Mouse (Mus musculus) right cerebral cortex, postnatal 36 days (tissue): ENCODE results near the gene Mapk9.

Experiments used
- DNase-seq, 2 experiments: peaks; one replicate each; pipeline ENCODE4 v3.0.0; 2022; ENCODE audit warnings: low spot score in 2 of 2, mixed read lengths in 1 of 2

Gene Mapk9

DNA sequence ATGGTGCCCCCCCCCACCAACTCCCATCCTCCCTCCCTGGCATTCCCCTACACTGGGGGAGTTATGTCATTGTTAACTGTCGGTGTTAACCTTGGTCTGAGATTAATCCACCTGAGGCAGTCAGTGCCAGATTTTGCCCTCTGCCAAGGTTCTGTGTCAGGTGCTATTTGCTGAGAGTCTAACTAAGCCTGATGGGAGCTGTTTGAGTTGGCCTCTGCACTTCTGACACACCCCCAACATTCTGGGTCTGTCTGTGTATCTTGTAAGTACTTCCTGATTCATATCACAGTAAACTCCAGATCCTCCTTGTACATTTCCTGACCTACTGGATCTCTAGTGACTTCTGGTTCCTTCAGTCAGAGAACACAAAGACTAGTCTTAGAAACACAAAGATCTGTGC is 5.9 kb upstream of the Mapk9 start:
- DNase-seq: no peak

DNA sequence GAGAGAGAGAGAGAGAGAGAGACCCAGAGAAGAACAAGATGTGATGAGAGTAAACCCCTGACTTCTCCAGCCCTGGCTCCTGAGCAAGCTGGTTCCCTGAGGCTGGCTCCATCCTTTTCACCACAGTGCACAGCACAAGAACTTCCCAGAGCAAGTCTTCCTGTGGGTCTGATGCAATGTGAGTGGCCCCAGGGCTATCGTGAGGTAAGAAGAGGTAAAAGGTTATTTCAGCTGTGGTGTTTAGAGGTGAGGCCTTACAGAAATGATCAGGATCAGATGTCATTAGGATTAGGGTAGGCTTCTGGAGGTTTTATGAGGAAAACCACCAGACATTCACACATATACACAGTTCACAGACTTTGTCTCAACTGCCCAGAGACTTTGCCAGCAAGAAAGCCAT is 4.7 kb upstream of the Mapk9 start:
- no peak for DNase-seq

DNA sequence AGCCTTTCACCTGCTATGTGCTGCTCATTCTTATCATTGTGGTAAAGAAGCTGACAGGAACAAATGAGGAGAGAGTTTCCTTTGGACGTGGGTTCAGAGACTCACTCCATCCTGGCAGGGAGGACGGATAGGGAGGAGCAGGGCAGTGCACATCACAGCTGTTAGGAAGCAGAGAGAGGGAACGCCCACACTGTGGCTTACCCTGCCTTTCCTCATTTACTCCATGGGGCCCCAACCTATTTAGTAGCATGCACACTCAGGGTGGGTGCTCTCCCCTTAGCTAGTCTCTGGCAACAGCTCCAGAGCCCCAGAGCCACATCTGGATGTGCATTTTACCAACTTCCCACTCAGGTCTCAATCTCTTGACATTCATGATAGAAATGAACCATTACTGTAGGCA is 3.8 kb upstream of the Mapk9 start:
- no peak for DNase-seq

DNA sequence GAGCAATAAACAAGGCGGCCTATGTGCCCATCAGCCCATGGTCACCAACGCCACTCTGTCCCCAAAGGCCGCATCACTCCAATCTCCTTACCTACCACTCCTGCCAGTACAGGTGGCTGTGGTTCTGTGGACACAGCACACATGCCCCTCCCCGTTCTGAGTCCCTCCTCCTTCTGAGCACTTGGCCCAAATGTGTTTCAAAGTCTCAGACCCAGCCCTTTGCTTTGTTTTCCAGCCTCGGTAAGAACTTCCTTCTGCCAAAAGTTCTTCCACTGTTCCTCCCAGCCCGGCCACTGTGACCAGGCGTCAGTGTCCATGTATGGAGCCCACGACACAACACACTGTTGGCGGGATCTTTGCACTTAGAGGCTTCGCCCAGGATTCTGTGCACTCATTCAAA is 2.2 kb upstream of the Mapk9 start:
- no peak for DNase-seq

DNA sequence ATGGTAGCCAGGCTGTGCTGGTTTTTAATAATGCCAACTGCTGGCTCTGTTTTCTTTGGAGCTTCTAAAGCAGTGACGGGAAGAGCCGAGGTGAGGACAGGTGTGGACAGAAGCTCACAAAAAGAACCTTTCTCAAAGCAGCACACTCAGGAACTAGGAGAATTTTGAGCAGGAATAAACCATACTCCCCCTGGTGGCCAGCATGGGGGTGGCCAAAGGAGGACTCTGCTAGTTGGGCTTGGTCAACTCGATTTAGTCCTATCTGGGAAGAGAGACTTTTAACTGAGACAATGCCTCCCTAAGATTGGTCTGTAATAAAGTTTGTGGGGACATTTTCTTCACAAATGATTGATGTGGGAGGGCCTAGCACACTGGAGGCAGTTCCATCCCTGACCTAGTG is 1.6 kb upstream of the Mapk9 start:
- DNase-seq: peak; percentile 39 to 43

DNA sequence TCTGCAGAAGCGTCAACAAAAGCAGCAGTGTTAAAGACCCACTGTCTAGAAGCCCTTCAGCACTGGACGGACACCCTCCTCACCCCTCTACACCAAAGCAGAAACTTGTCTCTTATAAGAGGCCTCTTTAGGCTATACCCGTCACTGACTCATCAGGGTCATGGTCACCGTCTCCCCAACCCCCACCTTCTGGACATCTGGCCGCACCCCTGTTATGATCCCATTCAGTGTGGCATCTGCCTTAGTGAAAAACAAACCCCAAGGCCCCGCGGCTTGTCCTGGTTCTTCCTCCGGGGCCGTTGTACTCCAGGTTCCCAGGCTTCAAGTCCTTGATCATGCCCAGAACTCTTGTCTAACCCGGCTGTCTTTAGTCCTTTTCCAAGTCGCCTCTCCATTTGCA is 593 bp upstream of the Mapk9 start:
- peak in 1 of 2 experiments; percentile 14 for DNase-seq

DNA sequence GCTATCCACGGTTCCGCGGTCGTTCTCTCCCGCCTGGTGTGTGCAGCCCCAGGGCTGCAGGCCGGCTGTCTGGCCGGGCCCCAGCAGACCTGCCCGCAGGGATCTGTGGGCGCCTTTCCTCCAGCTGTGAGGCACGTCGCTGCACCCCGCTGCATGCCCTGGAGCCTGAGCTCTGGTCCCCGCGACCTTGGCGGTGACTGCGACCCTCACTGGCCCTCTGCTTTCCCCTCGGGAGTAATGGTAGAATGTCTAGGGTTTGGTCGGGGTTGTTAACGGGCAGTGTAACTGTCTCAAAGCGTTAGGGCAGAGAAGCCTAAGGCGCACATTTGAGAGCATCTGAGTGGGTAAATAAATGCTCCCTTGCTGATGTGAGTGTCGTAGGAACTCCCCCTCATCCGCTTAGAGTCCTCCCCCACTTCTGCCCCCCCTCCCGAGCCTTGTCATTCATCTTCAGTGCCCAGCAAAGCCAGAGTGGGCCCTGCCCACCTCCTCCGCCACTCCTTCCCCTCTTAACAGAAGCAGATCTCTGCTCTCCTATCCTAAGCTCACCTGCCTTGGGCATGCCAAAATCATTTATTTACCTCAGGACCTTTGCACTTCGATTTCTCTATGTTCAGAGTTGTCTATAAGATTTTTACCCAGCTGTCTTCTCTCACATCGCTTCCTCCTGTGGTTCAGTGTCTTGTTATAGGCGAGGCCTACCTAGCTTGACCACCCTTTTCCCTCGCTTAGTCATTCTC is 690 bp downstream of the Mapk9 start:
- no peak for DNase-seq

DNA sequence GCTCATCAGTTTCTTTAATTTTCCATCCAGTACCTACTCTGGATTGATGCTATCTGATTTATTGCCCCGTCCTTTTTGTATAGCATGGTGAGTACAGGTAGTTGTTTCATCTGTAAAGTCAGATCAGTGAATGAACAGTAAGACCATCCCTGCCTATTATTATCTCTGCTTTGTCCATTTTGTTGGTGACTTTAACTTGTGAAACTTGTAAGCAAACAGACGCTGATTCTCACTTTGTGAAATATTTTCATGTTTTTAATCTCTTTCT is 1.2 kb downstream of the Mapk9 start:
- no peak for DNase-seq

DNA sequence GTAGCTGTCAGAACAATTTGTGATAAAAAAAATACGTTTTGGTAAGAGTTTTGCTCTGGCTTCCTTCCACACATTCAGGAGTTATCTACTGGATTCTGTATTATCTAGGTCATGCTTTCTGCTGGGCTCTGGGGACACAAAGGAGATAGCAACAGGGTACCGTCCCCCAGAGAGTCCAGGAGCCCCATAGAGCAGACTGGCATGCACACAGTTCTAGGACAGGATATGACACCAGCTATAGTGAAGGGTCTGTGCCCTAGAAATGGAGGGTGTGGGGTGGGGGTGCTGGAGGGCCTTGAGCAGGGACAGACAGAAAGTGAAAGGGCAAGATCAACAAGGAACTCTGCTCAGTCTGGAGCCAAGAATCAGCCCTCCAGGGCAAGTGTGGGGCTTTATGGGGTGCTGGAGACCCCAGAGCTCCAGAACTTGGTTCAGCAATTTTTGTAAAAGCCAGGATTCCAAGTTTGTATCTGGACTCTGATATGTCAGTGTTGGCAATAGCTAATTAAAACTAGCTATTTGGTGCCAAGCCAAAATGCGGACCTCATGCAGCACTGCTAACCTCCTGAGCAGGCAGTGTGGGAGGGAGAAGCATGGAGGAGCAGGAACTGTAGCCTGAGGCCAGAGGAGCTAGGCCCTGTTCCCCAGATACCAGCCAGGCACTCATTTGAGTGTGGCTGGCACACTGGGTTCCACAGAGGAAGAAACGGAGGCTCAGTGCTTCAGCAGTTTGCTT is 1.7 kb downstream of the Mapk9 start:
- no peak for DNase-seq

DNA sequence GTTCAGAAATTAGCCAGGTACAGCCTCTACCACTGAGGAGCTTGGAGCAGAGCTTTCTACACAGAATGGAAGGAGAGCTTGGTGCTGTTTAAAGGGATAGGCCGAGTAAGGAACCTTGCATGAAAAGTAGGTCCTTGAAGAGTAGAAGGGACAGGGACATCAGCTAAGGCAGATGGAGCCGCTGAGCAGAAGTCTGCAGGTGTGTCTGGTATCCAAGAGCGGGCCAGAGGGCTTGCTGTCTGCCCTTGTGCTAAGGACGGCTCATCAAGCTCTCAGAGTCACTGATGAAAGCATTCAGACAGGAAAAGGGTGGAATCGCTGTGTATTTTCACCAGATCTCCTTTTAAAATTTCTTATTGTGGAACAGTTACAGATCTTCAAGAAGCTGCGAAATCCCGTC is 3.8 kb downstream of the Mapk9 start:
- no peak for DNase-seq

DNA sequence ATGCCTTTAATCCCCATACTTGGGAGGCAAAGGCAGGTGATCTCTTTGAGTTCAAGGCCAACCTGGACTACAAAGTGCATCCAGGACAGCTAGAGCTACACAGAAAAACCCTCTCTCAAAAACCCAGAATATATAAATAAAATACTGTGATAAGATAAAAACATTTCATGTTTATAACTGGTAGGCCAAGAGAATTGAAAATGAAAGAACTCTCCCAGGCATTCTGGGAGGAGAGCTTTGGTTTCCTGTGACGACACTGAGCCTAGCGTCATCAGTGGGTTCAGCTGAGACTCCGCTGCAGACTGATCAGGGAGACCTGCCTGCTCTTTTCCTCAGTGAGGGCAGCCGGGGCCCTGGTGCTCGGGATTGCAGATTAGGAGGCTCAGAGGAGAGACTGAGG is 8.6 kb downstream of the Mapk9 start:
- DNase-seq: no peak

DNA sequence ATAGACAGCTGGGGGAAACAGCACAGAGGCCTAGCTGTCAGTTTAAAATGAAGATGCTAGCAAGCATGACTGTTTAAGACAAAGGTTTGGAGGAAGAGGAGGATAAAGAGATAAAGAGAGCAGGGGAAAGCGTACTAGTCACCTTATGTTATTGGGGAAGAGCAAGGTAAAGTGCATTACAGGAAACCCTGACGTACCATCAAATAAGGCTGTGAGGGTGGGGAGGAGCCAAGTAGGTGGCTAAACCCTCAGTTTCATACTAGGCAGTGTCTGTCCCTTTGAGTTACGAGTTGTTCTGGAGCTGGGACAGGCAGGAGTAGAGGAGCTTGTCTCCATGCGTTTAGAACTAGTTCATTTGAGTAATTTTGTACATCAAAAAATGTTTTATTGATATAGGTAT is 14.6 kb downstream of the Mapk9 start:
- no peak for DNase-seq

DNA sequence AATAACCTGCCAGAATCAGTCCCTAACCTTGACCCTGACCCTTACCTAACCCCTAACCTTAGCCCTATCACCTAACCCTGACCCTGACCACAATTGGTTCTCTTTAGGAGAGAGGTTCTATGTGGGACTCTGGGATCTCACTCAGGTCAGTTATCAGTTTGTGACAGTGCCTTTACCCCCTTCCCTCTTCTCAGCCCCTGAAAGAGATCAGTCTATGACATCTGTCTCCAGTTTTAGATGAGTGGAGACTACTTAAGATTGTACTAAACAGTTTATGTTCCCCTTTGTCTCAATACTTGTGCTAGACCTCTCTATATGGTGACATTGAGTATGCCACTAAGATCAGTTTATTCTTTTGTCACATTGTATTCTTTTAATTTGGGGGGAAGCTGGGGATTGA is 17.4 kb downstream of the Mapk9 start:
- no peak for DNase-seq

DNA sequence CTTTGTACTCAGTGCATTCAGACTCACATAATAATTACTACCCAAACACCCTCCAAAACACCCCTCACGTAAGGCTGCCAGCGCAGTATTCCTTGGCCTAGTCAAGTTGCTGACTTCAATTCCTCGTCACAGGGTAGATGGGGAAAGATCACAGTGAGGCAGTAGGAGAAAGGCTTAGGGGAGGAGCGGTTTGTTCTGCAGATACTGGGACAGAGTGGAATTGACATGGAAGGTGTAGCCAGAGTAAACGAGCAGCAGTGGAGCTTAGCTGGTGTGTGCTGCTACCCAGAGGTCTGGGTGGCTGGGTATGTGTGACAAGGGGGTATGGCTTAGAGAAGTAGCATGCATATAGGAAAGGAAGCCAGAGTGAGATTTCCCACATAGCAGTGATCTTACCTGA is 20.8 kb downstream of the Mapk9 start:
- no peak for DNase-seq

DNA sequence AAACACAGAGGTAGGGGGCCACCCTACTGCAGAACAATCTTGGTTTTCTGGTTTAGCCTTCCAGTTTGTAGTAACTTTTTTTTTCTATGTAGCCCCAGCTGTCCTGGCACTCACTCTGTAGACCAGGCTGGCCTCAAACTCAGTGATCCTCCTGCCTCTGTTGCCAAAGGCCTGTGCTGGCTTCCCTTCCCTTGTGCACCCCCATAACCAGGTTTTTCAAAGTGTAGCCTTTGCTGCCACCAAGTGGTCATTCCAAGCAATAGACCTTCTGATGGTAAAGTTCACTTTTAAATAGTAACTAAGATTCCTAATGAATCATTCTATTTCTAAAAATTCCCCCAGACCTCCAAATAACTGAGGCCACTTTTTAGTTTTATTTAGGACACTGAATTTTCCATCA is 23.2 kb downstream of the Mapk9 start:
- DNase-seq: no peak

DNA sequence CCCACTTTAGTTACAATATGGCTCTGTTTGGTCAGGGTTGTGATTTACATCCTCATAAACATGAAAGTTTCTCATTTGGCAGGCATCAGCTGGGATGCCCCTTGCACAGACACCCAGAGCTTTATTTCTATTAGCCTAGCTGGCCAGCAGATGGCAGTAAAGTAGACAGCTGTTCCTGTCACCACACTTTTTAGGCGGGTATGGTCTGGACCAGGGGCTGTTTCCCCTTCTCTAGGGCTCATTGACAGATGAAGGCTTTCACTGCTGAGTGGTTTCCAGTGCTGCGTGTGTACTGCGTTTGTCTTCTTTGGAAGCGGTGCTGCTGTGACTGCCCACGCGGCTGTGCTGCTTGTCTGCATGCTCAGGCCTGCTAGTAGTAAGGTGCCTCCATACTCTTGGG is 25.4 kb downstream of the Mapk9 start:
- DNase-seq: no peak

DNA sequence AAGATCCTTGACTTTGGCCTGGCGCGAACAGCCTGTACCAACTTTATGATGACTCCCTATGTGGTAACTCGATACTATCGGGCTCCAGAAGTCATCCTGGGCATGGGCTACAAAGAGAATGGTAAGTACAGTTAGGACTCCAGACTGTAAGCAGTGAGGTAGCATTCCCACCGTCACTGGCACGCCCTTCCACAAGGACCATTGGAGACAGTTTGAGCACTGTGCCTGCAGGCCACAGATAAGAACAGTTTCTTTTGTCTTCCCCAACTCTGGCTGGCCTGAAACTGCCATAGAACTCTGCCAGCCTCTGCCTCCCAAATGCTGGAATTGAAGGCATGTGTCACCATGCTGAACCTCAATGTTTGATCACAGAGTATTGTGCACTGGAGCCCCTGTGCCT is 26.2 kb downstream of the Mapk9 start:
- DNase-seq: no peak

DNA sequence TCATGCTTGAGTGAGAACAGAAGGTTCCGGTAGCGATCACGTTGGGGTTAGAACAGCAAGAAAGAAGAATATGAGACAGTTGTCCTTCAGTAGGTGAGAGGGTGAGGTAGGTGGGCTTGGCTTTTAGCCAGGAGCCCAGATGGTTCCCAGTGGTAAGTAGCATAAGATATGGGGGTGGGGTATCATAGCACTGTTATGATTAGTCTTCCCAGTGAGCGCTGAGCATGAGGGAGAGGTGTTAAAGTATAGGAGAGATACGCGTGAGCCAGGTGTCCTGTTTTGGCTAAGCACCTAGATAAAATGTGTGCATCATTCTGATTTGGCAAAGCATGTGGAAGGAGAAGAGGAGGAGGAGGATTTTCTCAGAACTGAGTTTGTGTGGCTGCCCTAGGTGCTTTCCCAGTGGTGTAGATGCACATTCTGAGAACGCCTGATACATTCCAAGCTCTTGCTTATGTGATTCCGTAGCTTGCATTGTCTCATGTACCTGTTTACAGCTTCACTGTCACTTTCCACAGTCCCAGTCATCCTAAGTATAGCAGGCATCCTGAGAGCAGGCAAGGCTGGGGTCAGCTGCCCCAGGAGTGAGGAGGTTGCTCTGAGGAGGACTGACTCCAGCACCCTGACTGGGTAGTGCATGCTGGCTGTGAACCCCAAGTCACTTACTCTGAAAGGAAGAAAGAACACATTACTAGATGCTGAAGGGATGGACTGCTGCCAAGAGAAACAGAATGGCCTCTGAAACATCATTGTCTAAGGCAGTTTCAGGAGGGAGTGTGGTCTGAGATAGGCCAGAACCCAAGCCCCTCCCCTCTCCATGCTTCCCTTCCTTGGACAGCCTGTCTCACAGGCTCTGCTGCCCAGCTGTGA is 30.6 kb downstream of the Mapk9 start:
- peak; percentile 32 to 41 for DNase-seq

DNA sequence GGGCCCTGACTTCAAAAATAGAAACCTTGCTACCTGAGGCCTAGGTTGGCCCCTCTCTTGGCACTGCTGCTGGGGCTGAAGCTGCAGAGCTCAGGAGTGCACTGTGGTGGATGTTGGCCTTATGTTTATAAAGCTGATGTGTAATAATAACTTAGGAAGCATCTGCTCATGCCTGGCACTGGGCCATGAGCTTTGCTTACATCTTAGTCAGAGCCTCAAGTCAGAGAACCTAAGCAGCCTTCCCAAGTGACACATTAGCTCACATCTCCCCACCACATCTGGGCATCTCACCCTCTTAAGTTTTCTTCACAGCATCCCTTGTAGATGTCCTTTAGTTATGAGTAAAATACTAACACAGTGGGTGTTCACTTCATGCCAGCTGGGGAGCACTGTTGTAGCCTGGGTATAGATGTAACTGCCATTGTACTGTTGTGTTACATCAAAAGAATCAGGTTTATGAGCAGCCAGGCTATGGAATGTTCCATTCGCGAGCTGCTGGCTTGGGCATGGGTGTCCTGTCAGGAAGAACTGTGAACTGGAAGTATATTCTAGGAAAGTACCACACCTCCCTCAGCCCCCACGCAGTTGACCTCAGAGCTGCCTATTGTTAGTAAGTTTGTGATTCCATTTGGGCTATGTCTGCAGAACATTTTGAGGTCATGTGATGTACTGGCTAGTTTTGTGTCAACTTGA is 33.5 kb downstream of the Mapk9 start:
- DNase-seq: no peak

DNA sequence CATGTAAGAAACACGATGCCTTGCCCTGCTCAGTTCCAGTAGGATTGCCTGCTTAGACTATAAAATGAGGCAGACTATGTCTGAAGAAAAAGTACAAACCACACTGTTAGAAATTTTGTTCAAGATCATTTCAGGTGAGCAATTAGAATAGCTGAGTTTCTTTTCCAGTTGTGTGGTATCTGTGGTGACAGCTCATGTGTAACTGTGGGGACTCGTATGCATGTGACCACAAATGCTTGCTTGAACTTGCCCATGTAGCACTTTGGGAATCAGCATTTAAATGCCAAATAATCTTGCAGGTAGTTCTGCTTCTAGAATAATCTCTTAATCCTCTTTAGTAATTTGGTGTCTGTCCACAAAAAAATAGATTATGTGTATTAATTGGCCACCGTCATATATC is 36.8 kb downstream of the Mapk9 start:
- DNase-seq: no peak

DNA sequence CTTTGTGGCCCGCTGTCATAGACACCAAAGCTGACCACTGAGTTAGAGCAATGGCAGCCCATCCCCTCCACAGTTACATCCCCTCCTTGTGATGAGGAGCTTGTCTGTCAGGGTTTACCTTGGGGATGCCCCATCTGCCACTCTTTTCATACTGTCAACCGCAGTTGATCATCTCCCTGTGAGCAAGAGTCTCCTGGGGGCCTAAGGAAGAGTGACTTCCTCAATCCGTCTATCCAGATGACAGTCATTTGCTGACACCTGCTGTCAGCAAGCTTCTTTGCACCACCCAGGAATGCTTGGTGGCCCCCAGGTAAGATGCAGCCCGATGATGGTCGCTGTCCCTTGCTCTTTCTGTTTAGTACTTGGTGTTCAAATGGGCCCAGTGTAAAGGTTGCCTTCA is 41.9 kb downstream of the Mapk9 start:
- DNase-seq: no peak

DNA sequence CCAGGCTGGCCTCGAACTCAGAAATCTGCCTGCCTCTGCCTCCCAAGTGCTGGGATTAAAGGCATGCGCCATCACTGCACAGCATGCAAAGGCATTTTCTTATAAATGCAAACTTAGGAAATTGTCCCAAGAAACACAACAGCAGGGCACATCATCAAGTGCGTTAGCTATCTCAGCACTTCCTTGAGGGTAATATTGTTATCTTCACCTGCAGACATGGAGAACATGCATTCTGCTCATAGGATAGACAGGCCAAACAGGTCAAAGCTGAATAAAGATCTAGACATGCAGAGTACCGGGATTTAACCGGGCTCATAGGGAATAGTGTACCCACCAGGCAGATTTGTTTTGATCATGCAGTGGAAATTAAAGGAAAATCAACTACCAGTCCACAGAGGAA is 45.4 kb downstream of the Mapk9 start:
- DNase-seq: no peak
